Mouse (Mus musculus) CD4-positive helper T cell, adult 2 months (primary cell): ENCODE measurements around the gene Ptprc.

ENCODE experiments used
- DNase-seq: peaks from one replicate; pipeline ENCODE4 v3.0.0-alpha.2; 2012; ENCODE audit warnings: low read depth, missing footprints, low spot score

Ptprc gene

DNA sequence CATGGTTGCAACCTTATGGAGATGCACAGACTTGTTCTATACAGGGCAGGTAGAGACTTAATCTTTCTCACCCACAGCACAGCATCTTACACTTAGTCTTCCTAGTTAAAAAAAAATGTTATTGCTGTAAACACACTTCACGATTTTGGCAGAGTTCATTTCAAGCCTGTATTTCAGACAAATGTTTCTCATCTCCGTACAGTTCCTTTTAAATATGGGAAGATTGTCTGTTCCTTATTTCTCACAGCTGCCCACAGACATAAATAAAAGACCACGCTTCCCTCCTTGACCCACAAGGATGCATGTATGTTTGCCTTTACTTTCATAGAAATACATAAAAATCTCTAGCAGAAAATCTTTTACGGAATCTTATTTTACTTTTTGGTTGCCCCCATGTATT lies 22.4 kb downstream of the Ptprc start:
- no peak for DNase-seq

DNA sequence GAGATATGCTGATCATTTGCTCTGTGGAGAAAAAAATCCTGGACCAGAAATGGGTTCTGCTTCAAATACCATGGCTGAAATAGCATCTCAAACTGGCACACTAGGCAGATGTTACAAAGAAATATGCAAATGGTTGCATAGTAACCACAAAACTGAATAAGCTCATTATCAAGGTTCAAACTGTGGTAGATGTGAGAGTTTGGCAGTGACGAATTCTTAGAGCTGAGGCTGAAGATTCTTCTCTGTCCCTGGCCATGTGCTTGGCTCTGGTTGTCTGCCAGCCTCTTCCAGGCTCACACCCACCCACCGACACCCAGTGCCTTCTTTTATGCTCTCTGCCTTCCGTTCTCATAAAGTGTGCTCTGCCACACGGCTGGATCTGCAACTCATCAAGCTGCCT lies 26.7 kb downstream of the Ptprc start:
- DNase-seq, result peak; percentile 78

DNA sequence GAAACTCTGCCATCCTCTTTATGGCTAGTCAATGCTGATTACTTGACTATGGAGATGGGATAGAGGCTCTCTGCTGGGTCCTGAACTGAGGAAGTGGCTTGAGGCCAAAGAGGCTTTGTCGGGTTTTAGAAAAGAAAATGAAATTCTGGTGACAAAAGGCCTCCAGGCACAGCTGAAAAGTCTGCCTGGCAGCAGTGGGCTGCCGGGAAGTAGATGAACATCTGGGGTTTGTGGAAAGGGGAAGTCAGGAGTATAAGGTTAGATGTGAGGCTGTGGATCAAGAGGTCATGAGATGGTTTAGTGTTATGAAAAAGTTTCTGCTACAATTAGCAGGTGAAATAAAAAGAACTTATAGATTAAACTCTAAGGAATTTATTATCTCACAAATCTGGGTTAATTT lies 29.9 kb downstream of the Ptprc start:
- DNase-seq, result peak; percentile 38

DNA sequence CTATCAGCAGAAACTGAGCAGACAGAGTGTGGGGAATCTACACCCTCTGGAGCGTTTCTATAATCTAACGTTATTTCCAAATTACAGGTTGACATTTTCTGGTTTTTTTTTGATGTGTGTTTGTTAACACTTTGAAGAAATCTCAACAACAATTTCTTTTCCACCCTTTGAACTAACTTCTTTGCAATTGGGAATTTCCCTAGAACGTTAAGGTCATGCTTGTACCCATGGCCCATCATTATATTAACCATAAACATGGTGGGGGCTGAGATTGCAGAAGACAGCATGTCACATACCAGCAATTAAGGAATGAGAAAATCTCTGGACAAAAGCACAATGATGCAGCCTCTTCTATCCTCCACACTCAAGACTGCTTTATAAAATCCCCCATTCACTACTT lies 30.4 kb downstream of the Ptprc start:
- peak; percentile 72 for DNase-seq

DNA sequence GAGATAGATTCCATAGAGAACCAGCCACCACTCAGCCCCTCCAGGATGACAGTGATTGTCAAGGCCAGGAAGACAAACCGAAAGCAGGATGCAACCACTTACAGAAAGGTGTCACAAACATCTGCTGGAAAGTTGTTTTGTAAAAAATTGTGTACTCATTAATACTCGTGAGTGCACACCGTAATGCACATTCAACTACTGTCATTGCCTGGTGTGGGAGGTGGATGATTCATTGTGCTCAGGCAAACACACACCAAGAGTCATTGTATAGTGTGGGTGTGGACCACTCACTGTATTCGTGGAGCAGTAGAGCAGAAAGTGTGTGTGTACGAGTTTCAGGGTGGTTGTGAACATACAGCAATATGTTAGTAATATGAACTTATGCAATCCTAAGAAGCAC lies 31.1 kb downstream of the Ptprc start:
- peak; percentile 71 for DNase-seq

DNA sequence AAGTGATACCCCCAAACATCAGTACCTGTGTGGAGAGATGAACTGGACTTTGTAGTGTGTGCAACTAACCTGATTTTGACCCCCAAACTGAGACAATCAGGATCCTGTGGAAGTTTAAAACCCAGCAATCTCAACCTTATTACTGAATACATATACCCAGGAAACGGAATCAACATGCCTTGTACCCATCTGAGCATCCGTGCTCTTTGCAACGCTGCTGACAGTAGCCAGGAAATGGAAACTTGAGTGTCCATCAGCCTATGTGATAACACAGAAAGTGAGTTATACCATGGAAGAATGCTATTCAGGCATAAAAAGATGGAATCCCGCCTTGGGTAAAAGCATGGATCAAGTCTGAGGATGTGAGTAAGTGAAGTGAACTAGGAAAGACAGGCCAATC lies 34.7 kb downstream of the Ptprc start:
- peak; percentile 59 for DNase-seq

DNA sequence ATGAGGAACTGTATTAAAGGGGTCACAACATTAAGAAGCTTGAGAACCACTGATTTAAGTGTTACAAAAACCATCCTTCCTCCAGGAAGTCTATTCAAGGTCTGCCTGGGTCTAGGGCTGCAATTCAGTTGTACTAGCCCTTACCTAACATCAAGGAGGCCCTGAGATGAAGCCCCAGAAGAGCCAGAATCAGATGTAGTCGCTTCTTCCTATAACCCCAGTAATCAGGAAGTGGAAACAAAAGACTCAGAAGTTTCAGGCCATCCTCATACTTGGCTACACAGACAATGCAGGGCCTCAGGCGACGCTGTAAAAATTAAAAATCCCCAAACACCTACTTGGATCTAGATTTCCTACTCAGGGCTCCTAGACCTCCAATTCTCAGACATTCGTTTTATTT lies 37.8 kb downstream of the Ptprc start:
- DNase-seq, result peak; percentile 60

DNA sequence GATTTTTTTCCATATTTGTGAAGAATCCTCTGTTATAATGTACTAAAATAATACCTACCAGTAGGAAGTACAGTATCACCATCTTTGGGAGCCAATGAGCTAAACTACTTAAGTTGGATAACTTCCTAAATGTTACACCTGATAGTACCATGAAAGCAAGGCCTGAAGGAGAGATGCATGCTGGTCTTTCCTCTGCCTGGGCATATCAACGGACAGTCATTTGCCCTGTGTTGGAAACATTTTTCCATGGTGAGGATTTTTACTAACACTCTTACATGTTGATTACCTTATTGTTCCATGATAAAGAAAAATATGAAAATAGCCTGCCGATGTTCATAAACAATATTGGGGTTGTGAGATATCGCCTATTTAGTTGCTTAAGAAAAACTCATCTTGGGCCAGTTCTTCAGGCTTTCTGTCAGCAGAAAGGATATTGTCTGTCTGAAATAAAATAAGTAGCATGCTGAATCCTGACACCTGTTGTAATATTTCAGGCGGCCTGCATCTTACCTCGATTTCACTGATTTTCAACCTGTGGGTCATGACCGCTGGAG lies 38.4 kb downstream of the Ptprc start:
- DNase-seq, result peak; percentile 63

DNA sequence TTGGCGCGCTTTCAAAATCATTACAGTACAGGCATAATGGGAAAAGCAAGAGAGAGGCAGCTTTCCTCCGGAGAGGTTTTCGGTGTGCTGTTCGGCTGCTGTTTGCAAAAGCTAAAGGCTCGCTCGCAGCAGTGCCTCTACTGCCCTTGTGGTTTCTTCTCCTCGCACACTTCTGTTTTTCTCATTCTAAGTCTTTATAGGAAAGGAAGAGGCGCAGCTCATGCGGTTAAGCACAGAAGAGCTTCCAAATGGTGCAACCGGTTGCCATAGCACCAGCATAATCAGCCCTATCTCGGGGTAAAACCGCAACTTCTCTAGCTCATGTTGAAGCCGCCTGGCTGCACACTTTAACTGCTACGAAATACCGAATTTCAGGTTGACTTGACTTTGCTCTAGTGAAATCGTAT lies 39.1 kb downstream of the Ptprc start:
- peak; percentile 97 for DNase-seq

DNA sequence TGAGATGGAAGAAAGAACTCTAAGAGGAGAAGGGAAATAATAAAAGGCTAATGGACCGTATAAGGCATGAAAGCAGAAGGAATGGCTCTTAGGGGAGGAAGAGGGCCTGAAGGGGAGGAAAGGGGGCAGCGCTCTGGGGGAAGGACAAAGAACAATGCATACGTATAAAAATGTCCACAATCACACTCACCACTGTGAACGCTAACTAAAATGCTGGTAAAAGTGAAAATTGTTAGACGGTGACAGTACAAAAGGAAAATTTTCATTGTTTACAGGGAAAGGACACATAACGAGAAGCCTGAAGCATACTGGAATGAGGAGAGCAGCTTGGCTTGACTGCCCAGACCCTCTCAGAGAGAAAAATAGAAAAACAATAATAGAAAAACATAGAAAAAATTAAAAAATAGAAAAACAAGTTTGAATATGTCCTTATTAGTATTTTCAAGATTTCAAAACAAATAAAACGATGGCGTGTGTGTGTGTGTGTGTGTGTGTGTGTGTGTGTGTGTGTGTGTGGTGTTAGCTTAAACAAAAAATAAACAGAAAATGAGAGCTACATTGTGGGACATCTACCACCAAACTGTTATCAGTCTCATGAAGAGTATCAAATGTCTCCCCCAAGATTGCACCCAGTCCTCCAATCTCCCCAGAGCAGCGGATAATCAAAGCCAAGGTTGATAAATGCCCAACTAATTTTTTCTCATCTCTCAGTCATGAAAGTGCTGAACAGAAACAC lies 39.7 kb downstream of the Ptprc start:
- no peak for DNase-seq

DNA sequence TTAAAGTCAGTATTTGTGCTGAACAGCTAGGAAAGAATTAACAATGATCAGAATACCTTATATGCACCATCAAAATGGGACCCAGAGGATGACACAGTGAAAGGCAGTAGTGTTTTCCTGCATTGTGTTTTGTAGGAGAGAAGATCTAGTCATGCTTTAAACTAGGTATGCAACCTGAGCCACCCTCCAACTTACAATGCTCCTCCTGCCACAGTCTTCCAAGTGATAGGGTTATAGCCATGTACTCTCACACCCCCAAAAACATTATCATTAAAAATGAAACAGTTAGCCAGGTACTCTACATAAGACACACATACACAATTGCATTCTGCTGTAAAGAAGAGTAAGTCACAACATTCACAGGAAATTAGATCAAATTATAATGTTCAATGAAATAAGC lies 40.4 kb downstream of the Ptprc start:
- DNase-seq, result no peak

DNA sequence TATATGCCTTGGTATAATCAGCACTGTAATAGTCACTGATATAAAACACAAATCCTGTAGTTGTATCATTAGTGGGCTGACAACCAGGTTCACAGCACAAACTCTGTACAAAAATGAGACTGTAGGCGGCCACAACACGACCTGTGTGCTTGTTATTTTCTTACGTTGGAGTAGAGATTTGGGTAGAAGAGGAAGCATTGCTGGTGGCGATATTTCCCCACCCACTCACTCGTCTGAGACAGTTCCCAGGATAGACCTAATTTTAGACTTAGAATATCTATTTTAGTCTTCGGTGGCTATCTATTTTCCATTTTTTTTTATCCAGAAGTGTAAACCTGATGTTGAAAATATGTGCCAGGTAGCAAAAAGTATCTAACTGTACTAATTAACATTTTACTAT lies 41.2 kb downstream of the Ptprc start:
- DNase-seq, result peak; percentile 79

DNA sequence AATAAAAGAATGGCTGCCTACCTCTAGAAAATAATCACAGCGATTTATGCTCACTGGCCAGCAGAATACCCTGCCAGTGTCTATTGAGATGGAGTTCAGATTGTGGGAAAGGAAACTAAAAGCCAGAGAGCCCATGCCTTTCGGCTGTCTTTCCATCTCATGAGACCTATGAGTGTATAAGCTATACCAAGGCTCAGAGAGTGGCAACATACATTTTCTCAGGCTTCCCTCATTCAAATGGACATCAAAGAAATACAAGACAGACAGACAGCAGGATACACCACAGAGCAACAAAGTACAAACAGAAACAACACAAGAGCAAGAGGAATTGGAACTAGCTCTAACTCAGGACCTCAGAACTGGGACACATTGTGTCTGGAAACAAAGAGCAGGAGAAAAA lies 43.8 kb downstream of the Ptprc start:
- peak; percentile 35 for DNase-seq

DNA sequence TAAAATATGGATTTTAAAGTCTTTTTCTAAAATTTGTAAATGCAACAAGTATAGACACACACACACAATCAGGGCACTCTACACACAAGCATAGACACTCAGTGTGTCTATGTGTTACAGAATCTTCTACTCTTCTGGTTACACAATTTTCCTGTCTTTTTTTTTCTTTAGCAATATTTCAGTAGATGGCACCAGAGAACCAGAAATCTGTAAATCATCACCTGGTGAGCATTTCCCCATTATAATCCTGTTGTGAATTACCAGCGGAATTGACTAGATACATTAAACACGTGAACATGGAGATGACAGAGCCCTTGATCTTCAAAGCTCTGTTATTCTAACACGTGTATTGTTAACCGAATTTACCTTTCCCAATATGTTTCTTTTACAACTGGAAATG lies 45.4 kb downstream of the Ptprc start:
- DNase-seq, result peak; percentile 76

DNA sequence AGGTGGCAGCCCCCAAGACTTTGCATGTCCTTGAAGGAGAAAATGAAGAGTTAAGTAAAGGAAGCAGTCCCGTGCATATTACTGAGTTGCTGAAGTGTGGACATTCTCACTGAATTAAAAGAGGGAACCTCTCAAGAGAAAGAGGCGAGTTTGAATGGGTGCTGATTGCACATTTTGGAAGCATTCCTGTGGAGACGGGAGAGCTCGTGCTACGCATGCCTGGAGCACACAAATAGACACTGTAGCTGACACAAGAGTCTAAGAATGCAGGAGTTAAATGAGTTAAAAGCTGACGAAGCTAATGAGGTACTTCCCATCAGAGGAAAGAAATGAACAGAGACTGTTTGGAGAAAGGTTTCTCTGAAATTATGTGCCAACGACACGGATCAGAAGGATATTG lies 48.7 kb downstream of the Ptprc start:
- DNase-seq, result no peak

DNA sequence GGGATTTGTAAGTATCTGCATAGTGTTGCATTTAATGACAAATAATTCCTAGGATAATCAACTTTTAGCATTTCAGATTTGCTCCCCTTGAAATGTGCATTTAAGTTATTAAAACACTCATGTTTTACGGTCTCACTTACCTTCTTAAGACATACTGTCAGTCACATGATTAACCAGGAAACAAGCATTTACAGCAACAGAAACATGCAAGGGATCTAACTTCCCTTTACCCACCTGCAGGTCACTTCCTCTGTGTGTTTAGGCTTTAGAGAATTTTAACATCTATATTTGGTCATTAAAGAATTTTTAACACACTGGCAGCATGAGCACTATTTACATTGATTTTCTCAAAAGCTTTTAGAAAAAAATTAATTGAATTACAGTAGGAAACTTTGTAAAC lies 50.2 kb downstream of the Ptprc start:
- DNase-seq, result peak; percentile 42

DNA sequence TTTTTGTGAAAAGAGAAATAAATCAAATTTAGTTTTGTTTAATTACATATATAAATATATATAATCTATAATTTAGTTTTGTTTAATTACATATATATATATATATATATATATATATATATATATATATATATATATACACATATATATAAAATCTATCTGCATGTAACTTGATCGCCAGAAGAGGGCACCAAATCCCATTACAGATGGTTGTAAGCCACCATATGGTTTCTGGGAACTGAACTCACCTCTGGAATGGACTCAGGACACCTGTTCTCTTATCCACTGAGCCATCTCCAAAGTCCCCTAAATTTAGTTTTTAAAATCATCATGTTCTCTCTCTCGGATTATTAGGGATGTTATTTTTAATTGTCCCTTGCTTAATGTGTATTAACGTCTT lies 51.6 kb downstream of the Ptprc start:
- DNase-seq, result peak; percentile 71

DNA sequence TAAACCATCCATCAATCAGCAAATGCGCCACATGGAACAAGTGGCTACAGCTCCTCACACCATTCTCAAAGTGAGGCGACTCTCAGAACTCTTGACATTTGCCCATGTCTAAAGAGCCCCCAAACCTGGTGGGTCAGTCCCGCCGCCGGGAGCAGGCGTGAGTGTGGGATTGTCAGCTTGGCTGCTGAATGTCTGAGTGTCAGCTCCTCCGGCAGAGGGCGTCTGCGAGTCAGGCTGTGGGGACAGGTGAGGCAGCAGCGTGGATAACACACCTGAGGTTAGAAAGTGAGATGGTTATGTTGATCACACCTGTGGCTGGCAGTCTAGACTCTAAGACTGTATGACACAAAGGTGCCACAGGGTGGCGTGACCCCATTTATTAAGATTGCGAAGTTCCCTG lies 55.6 kb downstream of the Ptprc start:
- DNase-seq, result no peak

DNA sequence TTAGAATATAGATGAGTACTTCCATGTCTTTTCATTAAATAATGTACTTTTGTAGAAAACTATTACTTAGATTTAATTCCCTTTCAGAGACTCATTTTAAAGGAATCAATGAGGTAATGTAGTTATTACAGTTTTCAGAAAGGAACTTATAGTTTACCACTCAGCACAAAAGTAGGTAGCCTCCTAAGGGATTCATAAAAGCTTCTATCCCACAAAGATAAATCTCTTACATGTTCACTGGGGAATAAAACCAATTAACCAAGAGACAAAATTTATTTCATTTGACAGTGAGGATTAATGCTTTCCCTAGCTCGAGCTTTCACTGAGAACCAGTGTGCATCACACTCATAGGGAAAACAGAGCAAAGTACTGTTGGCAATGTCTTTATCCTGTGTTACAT lies 82.3 kb downstream of the Ptprc start:
- DNase-seq, result no peak

DNA sequence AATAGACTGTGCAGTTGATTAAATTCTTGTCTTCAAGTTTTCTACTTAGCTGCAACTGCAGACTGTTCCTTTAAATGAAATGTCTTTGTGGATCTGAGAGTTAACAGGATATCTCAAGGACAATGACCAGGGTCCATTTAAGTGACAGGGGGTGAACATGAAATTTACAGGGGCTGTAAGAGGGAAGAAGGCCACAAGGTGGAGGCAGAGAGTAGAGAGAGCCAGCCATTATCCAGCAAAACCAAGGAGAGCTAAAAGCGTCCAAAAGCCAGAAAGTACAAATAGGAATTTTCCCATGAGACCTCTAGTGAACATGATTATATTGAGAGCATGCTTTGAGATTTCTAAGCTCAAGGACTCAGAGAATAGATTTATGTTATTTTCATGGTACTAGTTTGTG lies 89.7 kb downstream of the Ptprc start:
- peak; percentile 31 for DNase-seq

DNA sequence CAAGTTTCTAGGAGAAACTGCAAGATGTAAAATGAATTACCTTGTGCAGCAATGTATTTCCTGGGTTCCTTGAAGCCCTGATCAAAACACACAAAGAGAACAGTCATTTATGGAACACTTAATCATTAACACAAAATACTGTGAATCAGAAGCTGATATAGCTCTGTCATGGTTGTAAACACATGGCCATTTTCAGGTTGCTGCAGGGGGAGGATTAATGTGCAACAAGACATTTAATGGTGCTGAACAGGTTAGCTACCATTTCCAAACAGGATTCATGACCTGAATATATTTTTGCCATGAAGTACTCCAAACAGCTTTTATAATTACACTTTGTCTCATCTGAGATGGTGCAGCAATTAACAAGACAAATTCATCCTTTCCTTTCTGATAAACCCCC lies 91.8 kb downstream of the Ptprc start:
- no peak for DNase-seq

DNA sequence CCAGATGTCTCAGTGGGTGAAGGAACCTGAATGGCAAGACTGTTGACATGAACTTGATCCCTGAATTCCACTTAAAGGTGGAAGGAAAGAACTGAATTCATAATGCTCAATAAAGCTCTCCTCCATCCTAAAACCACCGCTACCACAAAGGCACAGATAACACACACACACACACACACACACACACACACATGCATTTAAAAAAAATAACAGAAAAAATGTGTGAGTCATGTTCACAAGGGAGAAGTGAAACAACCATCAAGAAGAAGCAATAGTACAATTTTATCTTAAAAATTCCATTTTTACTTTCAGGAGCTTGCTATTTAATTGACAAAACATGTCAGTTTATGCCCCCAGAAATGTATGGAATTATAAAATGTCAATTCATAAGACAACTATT lies 95.2 kb downstream of the Ptprc start:
- no peak for DNase-seq

DNA sequence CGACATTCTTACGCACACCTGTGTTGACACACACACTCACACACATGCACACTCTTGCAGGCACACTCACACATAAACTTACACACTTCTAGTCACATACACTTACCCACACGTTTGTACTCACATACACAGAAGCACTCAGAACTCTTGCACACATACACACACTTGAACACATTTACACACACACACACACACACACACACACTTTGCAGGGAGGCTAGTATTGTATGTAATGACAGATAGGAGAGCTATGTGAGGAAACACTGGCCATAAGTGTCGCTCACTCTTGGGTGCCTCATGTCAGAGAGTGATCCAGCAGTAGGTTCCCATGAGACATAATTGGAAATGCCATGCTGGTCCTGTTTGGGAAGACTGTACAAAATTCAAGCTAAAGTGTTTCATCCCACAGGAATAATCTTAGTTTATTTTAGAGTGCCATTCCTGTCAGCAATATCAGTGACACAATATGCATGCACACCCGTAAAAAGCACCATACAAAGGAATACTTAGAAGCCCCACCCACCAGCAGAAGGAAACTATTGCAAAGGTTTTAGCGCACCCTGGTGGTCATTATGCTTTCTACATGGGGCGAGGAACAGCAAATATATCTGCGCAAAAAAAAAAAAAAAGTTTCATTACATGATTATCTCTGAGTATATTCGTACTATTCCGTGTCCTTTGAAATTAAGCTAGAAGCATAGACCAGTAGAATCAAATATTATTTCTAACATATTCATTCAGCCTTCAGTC lies 131.1 kb downstream of the Ptprc start:
- DNase-seq, result peak; percentile 81
